Mouse (Mus musculus) spleen, postnatal 10 days (tissue): Measurements from ENCODE around the gene Mchr1.
"Not testable (repeated sequence)": the region's sequence is repeated elsewhere in the genome, so short reads cannot be mapped to it uniquely, and the experiment has no call there.

Experiments
- DNase-seq, 2 experiments: peaks; one replicate each; pipeline ENCODE4 v3.0.0; 2021 to 2022; ENCODE audit warnings: low spot score in 2 of 2

The Mchr1 gene

GRCm38 (mm10) chr15:81235086-81235920 is at the start of gene Mchr1:
Mchr1 (plus strand) TSS chr15:81235499.
- peak in 1 of 2 experiments; percentile 22 for DNase-seq

GRCm38 (mm10) chr15:81189061-81189460 is 46.2 kb upstream of the Mchr1 start:
- no peak for DNase-seq

DNA sequence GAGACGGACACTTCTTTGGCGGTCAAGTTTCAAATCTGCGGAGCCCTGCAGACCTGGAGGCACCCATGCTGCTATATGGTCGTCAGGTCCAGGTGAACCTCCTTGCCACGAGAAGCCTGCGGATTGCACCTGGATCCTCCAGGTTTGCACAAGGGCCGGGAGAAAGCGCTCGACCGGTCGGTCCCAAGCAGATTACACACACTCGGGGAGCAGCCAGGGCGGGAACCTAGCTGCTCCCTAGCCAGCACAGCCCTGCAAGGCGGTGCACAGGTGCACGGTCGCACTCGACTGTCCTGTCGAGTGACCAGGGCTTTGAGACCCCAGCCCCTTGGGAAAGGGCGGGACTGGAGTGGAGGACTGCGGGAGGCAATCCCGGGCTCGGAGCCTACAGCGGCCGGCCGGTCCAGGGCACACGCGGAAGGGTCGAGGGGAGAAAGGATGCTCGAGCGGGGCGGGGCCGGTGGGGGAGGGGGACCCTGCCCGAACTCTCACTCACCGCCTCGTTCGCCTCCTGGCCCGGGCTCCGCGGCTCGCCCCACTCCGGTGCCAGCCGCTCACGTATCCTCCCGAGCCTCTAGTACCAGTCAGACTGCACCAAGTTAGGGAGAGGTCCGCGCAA is 45.2 kb upstream of the Mchr1 start:
- DNase-seq: peak; percentile 37 to 42

- DNase-seq: peak; percentile 93 to 95
These were observed 44.6 kb upstream of the Mchr1 start, which contains the start of gene Mrtfa for GRCm38 (mm10) chr15:81190630-81191178. Mrtfa (minus strand) TSS chr15:81190757.

DNA sequence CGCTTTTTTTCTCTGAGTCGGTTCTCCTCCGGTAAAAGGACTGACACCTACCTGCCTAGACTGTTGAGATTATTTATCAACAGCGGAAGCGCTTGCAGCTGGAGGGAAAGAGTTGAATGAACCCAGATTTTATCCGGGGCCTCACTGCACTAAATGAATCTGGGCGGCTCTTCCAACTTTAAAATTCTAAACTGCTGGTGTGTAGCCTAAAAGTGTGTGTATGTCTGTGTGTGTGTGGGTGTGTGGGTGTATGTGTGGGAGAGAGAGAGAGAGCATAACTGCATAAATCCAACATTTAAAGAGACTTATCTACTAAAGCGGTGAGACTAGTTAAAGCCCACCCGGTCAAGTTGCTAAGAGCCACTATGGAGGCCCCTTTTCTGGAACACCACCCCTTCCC is 44.0 kb upstream of the Mchr1 start:
- no peak for DNase-seq

DNA sequence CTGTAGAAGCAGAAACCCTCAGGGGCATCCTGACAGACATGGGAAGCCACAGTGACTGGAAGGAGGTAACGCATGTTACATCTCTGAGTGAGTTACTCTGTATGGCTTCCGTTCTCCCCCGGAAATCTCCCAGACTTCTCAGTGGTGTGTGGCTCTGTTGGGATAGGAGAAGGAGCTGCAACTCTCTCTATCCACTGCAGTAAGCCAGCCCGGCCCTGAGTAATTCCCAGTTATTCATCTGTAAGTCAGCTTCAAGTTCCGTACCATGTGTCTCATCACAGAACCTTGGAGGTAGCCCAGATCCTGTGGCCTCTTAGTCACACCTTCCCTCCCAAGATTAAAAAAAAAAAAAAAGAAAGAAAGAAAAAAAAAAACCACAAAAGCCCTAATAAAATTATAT is 43.0 kb upstream of the Mchr1 start:
- no peak for DNase-seq

- DNase-seq: no peak
These were observed 42.4 kb upstream of the Mchr1 start for GRCm38 (mm10) chr15:81192858-81193257.

DNA sequence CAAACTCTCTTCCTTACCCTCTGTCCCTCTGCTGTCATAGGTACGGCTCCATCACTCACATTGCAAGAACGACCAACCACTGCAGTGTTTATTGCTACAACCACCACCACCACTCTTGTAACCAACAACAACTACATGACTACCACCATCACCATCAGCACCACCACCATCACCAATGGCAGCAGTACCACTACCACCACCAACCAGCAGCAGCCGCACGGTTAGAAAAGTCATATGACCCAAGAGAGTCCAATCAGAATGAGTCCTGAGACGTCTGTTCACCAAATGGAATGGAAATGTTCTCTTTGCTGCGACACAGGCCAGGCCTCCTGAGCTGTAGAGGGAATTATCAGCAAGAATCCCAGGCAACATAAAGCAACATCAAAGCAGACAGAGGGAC is 40.5 kb upstream of the Mchr1 start:
- DNase-seq: no peak

DNA sequence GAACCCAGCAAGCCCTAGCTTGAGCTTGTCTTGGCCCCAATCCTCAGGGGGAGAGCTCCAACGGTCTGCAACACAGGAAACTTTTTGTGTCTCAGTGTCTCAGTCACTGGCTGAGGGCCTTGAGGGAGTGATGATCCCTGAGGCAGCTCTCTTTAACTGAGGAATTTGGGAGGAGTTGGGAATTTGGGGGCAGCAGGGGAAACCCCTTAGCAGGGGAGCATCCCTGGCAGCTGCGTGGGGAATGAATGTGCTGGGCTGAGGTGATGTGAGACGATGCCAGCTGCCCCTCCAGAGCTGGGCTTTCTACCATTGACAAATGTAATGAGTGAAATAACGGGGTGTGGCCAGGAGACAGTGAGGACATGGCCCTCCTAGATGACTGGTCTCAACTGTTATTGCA is 39.9 kb upstream of the Mchr1 start:
- no peak for DNase-seq

- DNase-seq: no peak
These were observed 38.1 kb upstream of the Mchr1 start for GRCm38 (mm10) chr15:81197197-81197596.

DNA sequence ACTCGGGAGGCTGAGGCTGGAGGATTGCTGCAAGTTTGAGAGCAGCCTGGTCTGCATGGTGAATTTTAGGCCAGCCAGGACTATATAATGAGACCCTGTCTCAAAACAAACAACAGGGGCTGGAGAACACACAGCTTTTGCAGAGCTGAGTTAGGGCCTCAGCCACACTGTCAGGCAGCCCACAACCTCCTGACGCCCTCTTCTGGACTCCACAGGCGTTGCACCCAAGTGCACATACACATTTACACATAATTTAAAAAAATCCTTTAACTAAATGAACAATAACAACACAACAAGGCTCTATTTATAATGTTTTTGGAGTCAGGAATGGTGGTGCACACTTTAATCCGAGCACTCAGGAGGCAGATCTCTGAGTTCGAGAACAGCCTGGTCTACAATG is 36.9 kb upstream of the Mchr1 start:
- peak in 1 of 2 experiments; percentile 30 for DNase-seq

DNA sequence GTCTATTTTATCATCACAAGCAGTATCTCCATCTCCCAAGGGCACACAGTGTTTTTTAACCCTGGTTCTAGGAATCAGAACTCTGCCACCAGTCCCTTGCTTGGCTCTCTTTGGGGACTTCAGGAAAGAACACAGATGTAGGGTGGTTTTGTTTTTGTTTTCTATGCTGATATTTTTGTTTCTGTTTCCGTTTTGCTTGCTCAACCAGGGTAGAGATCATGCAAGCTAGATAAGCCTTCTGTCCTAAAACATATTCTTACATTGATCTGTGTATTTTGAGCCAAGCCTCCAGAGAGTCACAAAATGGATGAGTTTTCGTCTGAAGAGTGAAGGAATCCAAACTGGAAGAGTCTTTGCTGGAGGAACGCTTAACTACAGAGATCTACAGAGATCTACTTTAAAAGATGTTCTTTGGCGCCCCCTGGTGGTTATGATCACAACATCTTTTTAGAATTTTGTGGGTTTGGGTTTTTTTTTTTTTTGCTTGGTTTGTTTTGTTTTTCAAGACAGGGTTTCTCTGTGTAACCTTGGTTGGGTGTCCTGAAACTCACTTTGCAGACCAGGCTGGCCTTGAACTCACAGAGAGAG is 35.8 kb upstream of the Mchr1 start:
- peak; percentile 53 to 84 for DNase-seq

DNA sequence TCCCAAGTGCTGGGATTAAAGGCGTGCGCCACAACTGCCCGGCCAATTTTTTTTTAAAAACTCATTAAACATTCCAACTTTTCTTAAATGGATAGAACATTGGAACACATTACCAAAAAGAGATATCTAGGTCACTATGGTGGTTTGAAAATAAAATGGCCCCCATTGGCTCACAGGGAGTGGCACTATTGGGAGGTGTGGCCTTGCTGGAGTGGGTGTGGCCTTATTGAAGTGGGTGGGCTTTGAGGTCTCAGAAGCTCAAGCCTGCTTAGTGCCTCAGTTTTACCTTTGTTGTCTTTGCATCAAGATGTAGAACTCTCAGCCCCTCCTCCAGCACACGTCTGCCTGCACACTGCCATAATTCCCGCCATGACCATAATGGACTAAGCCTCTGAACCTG is 32.8 kb upstream of the Mchr1 start:
- no peak for DNase-seq

GRCm38 (mm10) chr15:81210496-81210895 is 24.8 kb upstream of the Mchr1 start:
- peak in 1 of 2 experiments; percentile 34 for DNase-seq

- no peak for DNase-seq
These were observed 22.3 kb upstream of the Mchr1 start for GRCm38 (mm10) chr15:81212976-81213375.

GRCm38 (mm10) chr15:81216906-81217653 is 18.2 kb upstream of the Mchr1 start:
- DNase-seq: no peak

- no peak for DNase-seq
These were observed 16.2 kb upstream of the Mchr1 start for GRCm38 (mm10) chr15:81219054-81219453.

GRCm38 (mm10) chr15:81220051-81220450 is 15.2 kb upstream of the Mchr1 start:
- DNase-seq: not testable (repeated sequence)

- DNase-seq: no peak
These were observed 13.9 kb upstream of the Mchr1 start for GRCm38 (mm10) chr15:81221446-81221845.

- DNase-seq: no peak
These were observed 10.3 kb upstream of the Mchr1 start for GRCm38 (mm10) chr15:81225016-81225415.

- no peak for DNase-seq
These were observed 9.6 kb upstream of the Mchr1 start for GRCm38 (mm10) chr15:81225732-81226131.

DNA sequence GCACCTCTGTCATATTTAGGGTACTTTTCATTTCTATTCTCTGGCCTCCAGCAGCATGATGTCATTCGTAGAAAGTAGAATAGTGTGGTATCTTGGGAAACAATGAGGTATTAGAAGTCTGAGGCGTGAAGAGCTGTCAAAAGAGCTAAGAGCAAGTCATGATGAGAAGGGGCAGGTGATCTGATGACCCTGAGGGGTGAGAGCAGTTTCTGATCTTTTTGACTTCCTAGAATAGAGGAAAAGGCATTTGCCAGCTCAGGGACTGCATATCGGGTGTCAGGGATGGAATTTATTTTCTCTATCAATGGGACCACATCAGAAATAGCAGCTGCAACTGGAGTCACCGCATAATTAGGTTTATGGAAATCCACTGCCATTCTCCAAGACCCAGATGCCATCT is 8.5 kb upstream of the Mchr1 start:
- no peak for DNase-seq
